Mouse (Mus musculus): ENCODE results near the gene Amz1. TPM values are rescaled to one million over a fixed set of nuclear protein-coding genes. Genes with fewer than 3 reads are reported as not detected.

The Amz1 gene
- polyA plus RNA-seq, 1 experiment, result 3.7 TPM

DNA sequence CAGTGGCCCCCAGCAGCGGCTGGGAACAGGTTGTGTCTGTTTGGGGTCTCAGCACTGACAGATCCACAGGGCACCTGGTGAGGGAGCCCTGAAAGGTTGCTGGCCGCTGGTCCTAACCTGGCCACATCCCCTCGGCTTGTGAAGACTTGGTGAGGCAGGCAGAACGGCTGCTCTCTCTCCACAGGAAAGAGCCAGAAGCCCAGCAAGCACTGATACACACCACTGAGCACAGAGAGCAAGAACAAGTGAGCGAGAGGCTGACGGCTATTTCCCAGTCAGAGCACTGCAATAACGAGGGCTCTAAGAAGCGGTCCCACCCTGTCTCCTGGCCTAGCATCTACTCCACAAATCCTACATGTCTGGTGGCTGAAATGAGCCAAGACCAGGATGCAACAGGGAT, 34.9 kb downstream of the Amz1 start:
- DNase-seq (ENCODE audit: low read depth, low spot score), result no peak
- WGBS, result 89% methylated on average over 8 of the region's 8 CpGs

DNA sequence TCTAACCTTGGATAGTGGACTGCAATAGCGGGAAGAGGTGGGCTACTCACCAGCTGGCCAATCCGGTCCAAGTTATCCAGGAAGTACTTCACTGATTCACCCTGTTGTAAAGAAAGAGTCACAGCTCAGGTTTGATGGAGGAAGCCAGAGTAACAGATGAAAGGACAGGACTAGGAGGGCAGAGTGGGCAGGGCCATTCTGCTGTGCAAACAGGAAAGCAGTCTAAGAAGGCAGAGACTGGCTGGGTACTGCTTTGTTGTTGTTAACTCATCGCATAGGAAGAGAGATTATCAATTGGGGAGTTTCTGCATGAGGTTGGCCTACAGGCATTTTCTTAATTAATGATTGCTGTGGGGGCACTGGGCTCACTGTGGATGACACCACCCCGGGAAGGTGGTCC, 38.6 kb downstream of the Amz1 start:
- DNase-seq (ENCODE audit: low read depth, low spot score), result no peak
- 68% methylated on average over 4 of the region's 4 CpGs for WGBS

DNA sequence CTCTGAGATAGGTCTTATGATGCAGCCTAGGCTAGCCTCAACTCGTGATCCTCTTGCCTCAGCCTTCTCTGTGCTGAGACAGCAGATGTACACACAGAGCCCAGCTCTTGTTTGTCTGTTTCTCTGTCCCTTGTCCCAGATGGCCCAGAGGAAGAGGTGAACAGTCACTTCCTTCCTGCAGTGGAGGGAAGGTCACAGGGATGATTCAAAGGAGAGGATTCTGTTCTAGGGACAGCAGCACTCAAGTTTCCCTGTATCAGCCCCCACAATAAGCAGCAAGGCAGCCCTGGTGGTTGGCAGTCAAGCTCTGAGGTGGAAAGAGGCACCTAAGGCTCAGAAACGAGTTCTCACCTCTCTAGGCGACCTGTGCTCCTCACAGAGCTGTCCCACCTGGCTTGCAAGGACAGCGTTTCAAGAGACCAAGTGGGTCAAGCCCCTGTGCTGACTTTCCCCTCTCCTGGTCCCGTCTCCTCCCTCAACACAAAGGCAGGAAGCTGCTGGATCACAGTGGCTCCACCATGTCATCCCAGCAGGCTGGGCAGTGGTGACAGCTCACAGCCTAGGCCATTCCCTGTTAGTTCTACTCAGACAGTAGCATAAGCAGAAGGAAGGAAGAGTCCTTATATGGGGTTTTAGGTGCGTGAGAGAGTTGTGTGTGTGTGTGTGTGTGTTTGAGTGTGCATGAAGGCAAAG, 41.1 kb downstream of the Amz1 start:
- no peak for DNase-seq (ENCODE audit: low read depth, low spot score)
- 76% methylated on average over 6 of the region's 6 CpGs for WGBS

DNA sequence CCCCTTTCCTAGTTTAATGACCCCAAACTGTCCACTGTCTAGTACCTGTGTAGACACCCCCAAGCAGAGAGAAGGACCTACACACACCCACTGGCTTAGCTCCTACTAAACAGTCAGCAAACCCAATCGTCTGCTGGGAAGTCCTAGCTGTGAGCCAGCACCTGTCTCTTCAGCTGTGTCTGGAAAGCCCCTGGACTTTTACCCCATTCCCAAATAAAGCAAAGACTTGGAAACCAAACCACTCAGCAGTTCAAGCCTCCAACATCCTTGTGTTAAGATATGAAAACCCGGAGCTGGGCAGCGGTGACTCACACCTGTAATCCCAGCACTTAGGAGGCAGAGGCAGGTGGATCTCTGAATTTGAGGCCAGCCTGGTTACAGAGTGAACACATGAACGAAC, 42.6 kb downstream of the Amz1 start:
- no peak for DNase-seq (ENCODE audit: low read depth, low spot score)
- WGBS, result 33% methylated on average over 4 of the region's 4 CpGs

DNA sequence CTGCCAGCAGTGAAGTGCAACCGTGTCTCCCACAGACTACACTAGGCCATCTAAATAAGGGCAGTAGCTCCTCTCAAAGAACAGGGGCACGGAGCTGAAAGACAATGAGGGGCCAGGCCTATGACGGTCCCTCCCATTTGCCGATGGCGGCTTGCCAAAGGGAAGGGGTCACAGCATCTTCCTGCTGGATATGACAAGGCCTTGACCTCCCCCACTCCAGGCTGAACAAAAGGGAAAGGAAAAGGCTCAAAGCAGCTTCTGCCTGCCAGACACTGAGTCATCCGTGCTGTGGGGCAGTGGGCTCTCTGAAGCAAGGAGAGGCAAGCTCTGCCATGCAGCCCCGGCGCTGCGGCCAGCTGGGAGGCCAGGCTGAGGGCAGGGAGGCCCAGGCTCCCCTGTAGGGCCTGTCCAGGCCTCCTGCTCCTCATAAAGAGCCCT, 43.8 kb downstream of the Amz1 start:
- WGBS, result 42% methylated on average over 9 of the region's 9 CpGs
- DNase-seq (ENCODE audit: low read depth, low spot score), result no peak

DNA sequence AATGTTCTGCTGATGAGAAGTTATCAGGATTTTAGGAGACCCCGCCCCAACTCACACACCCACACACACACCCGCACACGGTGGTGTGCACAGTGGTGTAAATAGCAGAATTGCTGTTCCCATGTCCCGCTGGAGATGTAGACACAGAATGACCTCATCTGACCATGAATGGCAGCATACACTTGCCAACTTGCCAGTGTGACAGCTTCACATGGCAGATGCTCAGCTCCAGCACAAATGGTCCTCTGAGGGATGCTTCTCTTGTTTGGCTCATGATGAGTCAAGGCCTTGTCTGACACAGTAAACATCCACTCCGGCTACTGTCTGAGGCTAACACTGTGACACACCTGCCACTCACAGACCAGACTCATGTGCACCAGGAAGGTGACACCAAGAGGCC, 44.4 kb downstream of the Amz1 start:
- no peak for DNase-seq (ENCODE audit: low read depth, low spot score)
- 41% methylated on average over 5 of the region's 5 CpGs for WGBS

DNA sequence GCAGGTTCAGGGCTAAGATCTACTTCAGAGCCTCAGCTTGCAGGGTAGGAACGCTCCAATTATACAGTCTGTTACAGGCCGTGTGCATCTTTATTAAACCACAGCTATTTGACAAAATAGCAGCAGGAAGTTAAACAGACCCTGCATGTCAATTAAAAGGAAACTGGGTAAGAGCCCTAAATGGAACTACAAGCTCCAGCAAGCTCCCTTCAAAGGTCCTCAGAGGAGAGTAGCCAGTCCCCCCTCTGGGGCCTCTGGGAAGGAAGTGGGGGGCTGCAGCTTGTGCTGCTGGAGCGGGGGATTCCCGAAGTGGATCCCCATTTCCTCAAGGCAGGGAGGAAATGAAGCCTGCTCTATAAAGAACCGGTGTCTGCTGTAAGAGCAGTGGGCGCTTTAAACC, 47.7 kb downstream of the Amz1 start:
- WGBS, result 60% methylated on average over 6 of the region's 6 CpGs

DNA sequence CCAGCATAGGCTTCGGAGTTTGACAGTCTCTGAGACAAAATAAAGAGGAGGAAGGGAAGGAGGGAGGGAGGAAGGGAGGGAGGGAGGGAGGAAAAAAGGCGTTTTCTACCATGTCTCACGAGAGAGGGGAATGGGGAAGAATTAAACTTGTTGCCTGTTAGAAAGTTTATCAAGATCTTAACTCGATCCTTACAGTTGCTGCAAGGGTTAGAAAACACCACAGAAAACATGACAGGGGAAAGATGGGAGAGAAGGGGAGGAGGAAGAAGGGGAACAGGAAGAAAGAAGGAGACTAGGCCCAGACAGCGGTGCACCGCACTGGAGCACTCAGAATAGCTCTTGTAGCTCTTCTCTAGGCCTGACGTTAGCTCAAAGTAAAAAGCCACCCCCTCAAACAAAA, 48.2 kb downstream of the Amz1 start:
- no peak for DNase-seq (ENCODE audit: low read depth, low spot score)
- 70% methylated on average over 7 of the region's 7 CpGs for WGBS

More for the DNA sequence above, 47.7 kb downstream of the Amz1 start:
- no peak for DNase-seq (ENCODE audit: low read depth, low spot score)

DNA sequence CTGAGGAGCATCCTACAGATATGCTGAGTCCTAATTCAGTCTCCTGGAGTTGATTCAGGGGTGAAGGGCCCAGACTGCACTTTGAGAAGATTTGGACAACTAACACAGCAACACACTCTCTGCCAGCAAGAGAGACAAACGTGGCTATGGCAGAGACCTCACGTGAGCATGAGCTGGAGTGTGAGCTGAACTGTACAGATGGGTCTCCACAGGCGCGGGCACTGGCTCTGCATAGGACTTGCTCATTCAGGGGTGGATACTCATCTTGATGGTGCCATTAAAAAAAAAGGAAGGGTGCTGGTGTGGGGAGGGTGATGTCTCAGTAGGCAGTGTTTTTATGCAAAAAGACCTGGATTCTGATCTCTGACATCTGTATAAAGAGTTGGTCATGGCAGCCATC, 51.2 kb downstream of the Amz1 start:
- no peak for DNase-seq (ENCODE audit: low read depth, low spot score)
- WGBS, result 88% methylated on average over 4 of the region's 4 CpGs

DNA sequence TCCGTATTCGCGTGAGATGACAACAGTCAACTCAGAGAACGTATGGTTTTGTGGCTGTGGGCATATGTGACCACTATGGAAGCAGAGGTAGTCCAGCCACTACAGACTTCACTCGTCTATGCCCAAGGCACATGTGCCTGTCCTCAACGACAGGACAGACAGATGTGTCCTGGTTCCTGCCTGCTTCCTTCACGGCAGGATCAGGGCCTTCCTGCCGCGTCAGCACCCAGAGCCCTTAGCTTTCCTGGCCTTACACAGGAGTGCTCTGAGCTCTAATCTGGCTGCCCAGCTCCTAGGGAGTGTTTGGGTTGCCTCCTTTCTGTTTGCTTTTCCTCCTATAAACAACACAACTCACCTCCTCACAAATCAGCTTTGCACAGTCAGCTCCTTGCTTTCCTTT, 53.0 kb downstream of the Amz1 start:
- 75% methylated on average over 9 of the region's 9 CpGs for WGBS
- DNase-seq (ENCODE audit: low read depth, low spot score), result no peak

DNA sequence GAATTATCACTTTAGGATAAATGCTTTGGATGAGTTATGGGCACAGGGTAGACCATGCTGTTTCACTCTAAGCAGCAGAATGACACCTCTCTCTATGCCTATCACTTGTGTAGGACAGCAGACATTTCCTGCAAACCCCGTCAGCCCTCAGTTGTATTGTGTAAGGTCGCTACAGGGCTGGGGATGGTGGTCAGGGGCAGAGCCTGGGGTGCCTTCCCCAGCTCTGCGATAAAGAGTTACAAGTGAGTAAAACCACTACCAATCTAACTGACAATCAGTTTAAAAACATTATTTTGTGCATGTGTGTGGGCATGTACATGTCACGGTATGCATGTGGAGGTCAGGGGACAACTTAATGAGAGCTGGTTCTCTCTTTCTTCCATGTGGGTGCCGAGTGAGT, 57.2 kb downstream of the Amz1 start:
- no peak for DNase-seq (ENCODE audit: low read depth, low spot score)
- 87% methylated on average over 5 of the region's 5 CpGs for WGBS

DNA sequence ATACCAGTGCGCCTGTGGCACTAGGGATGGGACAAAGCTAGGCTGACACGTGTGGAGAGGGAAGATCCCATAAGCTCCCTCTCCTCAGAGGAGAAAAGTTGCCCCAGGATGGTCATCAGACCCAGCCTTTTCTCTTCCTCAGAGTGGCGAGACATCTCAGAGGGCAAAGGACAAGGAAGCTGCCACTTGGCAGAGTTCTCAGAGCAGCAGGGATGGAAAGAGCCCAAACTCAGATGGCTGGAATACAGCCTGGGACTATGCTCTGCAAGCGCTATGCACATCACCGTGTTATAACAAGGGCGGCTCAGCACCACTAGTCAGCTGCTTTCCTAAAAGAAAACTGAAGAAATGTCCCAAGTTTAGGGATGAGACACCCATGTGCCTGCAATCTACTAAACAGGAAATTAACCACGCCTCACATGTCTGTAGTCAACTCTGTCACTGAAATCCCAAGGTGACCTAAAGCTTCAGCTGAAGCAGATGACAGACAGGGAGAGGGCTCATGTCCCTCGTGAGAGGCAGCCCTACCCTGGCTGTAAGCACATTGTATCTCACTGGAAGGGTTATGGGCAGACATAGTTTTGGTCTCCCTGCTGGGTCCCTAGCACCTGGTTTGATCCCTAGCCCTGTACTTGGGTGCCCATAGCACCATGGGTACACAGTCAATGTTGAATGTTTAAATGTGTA, 58.1 kb downstream of the Amz1 start:
- DNase-seq (ENCODE audit: low read depth, low spot score), result no peak
- WGBS, result 79% methylated on average over 8 of the region's 8 CpGs

DNA sequence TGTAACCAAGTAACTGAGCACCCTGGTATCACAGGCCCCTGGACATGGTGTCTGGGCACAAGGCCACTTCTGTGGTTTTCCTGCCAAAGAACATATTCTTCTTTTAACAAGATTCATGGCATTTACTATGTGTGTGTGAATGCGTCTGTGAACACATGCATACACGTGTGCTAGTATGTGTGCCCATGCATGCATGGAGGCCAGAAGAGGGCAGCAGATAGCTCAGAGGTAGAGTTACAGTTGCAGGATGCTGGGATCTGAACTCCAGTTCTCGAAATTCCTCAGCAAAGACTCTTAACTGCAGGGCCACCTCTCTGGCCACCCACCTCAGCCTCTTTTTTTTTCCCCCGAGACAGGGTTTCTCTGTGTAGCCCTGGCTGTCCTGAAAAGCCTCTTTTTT, 59.6 kb downstream of the Amz1 start:
- WGBS, result 98% methylated on average over 4 of the region's 4 CpGs

DNA sequence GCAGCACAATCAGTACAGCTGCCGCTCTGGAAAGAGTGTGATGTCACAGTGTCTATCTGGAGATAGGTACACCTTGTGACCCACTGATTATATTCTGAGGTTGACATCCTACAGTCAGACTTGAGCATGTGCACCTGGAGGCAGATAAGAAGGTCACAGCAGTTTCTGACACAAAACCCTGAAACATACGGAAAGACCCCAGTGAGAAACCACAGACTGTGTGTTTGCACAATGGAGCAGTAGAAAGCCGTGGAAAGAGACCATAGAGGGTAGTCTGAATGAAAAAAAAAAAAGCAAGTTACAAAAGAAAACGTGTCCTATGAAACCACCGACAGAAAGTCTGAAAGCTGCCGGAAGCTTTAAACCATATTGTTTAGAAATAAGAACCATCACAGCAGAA, 60.4 kb downstream of the Amz1 start:
- 87% methylated on average over 6 of the region's 6 CpGs for whole genome bisulfite sequencing
- no peak for DNase-seq (ENCODE audit: low read depth, low spot score)

More for the DNA sequence above, 59.6 kb downstream of the Amz1 start:
- no peak for DNase-seq (ENCODE audit: low read depth, low spot score)

DNA sequence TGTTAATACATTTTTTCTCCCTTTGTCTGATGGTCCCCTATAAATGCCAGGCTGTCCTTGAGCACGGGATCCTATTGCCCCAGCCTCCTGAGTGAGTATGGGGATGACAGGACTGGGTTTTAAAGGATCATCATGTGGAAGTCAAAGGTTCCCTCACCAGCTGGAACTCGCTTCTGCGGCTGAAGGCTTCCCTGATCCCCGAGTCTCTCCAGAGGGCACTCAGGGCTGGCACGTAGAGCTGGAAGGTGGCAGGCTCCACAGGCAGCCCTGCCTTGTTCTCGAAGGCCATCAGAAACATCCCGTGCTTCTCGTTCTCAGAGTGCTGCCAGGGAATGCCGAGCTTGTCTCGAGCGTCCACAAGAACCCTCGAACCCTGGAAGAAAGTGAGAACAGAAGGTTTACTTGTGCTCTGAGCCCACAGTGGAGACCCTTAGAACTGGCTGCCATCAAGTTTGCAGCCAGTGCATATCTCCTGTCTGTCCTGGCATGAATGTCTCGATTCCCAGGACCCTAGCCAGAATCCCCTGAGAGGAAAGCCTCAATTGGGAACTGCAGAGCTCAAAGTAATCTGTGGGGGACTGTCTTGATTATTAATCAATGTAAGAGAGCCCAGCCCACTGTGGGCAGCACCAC, 61.4 kb downstream of the Amz1 start:
- 88% methylated on average over 13 of the region's 13 CpGs for WGBS
- DNase-seq (ENCODE audit: low read depth, low spot score), result no peak

DNA sequence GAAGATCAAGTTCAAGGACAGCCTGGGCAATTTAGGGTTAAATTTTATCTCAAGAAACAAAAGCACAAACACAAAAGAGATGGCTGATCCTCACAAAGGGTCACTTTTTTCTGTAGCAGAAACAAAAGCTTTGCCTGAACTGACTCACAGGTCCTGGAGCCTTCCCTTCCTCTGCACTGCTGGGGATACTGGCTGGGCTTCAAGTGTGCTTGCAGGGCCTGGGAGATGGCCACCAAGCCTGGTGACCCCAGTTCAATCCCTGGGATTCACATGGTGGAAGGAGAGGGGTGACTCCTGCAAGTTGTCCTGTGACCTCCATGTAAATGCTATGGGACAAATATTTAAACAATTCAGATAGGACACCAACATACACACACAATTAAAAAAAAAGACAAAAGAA, 65.6 kb downstream of the Amz1 start:
- DNase-seq (ENCODE audit: low read depth, low spot score), result no peak

DNA sequence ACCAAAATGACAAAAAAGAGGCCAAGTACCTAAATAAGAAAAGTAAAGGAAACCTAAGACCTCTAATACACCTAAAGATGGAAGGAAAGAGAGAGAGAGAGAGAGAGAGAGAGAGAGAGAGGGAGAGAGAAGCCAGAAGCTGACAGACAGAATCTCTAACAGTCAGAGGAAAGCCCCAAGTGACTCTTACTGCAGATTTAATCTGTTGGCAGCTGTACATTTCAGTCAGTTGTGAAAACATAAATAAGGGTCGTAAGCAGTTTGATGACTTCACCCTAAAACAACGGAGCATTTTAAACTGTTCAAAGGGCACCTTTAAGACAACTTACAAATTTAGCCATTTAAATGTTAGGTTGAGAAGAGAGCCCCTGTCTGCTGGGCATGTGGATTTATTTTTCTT, 66.5 kb downstream of the Amz1 start:
- no peak for DNase-seq (ENCODE audit: low read depth, low spot score)
- 16% methylated on average over 2 of the region's 2 CpGs for whole genome bisulfite sequencing

DNA sequence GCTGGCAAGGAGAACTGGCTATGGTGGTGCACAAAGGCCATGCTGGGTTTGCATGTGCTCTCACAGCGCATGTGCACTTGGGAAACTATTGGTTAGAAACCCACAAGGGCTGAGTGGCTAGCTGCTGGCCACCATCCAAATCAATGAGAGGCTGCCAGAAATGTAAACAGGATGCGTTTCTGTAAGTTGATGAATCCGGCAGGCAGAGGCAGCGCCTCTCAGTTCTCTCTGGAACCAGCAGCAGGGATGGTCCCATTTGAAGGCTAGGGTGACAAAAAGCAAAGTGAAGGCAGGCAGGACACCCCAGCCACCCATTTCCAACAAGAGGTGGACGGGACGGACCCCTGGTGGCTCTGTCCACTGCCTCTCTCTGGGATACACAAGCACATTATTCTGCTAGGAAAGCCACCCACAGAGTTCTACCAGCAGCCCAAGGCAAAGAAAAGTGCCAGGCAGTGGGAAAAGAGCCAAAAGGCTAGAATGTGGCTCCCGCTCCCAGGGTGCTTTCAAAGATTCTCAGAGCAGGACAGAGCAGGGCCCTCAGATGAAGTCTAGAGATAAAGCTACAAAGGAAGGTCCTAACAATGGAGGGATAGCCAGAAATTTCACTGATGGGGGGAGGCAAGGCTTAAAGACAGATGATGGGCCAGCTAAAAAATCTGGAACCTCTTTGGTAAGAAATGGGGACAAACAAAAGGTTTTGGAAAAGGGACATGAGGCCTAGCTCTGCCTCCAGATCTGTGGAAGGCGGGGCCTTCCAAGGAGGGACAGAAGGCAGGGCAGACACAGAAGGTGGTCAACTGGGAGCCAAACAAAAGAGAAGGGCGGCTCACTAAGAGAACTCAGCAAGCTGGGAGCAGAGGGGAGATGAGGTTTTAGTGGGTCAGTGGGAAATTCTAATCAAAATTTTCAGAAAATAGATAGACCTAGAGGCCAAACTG, 67.3 kb downstream of the Amz1 start:
- no peak for DNase-seq (ENCODE audit: low read depth, low spot score)
- 46% methylated on average over 9 of the region's 9 CpGs for WGBS

DNA sequence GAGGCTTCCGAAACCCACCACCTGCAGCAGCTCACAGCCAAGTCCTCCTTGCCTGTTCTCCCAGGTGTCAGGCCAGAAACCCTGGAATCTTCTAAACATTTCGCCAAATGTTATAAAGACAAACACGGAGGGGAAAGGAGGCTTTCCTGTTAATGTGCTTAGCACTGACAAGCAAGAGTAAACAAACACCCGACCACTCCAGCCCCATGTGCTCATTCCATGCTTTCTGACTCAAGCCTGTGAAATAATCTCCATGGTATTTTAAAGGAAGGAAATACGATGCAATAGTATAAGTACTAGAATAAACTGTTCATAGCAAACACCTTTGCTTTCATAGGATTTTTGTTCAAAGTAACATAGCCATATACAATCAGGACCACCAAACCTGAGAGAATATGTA, 68.3 kb downstream of the Amz1 start:
- DNase-seq (ENCODE audit: low read depth, low spot score), result no peak
- WGBS, result 60% methylated on average over 5 of the region's 5 CpGs

DNA sequence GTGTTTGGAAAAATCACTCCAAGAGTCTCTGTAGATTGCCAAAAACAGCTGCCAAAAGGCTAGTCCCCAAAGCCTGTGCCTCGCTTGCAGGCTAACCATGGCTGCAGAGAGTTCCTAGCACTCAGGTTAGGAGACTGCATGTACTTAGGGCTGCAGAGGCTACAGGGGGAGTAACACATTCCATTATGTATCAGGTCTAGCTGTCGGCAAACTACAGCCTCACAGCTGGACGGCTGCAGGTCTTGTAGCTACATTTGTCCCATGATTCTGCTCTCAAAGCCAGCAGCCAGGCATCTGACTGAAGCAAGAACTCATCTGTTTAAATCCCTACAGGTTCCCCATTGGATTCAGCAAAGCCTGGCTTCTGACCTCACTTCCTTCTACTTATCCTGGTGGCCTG, 70.8 kb downstream of the Amz1 start:
- no peak for DNase-seq (ENCODE audit: low read depth, low spot score)
- 69% methylated on average over 3 of the region's 3 CpGs for WGBS

Measured in large intestine, adult 2 months (tissue).